Mouse (Mus musculus): ENCODE results near the gene Kcnt2.

DNA sequence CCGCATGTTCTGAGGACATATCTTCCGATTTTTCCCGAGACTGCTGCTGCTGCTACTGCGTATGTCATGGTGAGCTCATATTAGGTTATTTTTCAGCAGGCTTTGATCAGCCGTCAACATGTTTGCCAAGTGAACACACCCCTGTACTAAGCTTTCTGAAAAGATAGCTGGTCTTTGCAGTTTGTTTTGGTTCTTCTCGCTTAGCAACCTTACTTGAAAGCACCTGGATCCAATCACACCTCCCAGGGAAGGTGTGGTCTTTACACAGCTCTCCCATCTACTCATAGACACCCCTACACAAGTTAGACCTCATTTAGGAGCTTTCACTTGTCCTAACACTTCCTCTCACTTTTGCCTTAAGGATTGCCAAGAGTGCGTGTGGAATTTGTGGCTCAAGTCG, 19.3 kb upstream of the Kcnt2 start:
- TF ChIP-seq CTCF (IDR thresholded peaks at IDR 0.05; ENCODE audit: low read depth, low read length) (no peak), EP300 (IDR thresholded peaks at IDR 0.05; ENCODE audit: insufficient read depth, low read depth, low read length) (no peak), POLR2A (IDR thresholded peaks at IDR 0.05; ENCODE audit: insufficient read depth, low read length) (no peak)
